Mouse (Mus musculus): ENCODE measurements around the gene Lor.

Gene Lor

GRCm38 (mm10) chr3:92083042-92083441, at the start of gene Lor:
Gene Lor (minus strand): TSS chr3:92083142.
- no peak for DNase-seq

GRCm38 (mm10) chr3:92123847-92124246, 40.9 kb upstream of the Lor start, which contains the start of gene Prr9:
Gene Prr9 (minus strand): TSS chr3:92123947.
- no peak for DNase-seq

GRCm38 (mm10) chr3:92120902-92121301, 38.0 kb upstream of the Lor start:
- no peak for DNase-seq

- peak in 1 of 2 experiments; percentile 11 for DNase-seq
Observed at GRCm38 (mm10) chr3:92117930-92118329, 35.0 kb upstream of the Lor start.

- no peak for DNase-seq
Observed at GRCm38 (mm10) chr3:92111526-92111925, 28.6 kb upstream of the Lor start.

GRCm38 (mm10) chr3:92110790-92111189, 27.8 kb upstream of the Lor start:
- no peak for DNase-seq

- peak; percentile 56 to 66 for DNase-seq
Observed at GRCm38 (mm10) chr3:92106582-92106981, 23.6 kb upstream of the Lor start.

- DNase-seq, result peak; percentile 71 to 77
Observed at GRCm38 (mm10) chr3:92081285-92081931, 1.5 kb downstream of the Lor start.

GRCm38 (mm10) chr3:92080462-92081284, 2.3 kb downstream of the Lor start:
- DNase-seq, result peak; percentile 80 to 85

GRCm38 (mm10) chr3:92050382-92051054, 32.4 kb downstream of the Lor start:
- no peak for DNase-seq

GRCm38 (mm10) chr3:92033892-92034291, 49.0 kb downstream of the Lor start:
- no peak for DNase-seq

GRCm38 (mm10) chr3:92033203-92033602, 49.7 kb downstream of the Lor start:
- DNase-seq, result no peak

Data from kidney, postnatal 4 days (tissue).